Mouse (Mus musculus) urinary bladder, postnatal 0 days (tissue): Measurements from ENCODE around the gene Dbndd1. TPM values are rescaled to one million over a fixed set of nuclear protein-coding genes. Genes with fewer than 3 reads are reported as not detected.

Source experiments
- polyA plus RNA-seq: library from polyadenylated mRNA; unstranded; fragments of >200 nt; fragmentation: Nextera tagmentation; extraction: Ambion mirVana; gene quantifications from 2 replicates; pipeline ENCODE4 v1.2.1, GENCODE M21; 2015

Dbndd1 gene
- polyA plus RNA-seq: 0.29 and 0.33 TPM in 2 replicates

GRCm38 (mm10) chr8:123514781-123515539 lies at the start of gene Dbndd1:
Gene Dbndd1 (minus strand): TSS chr8:123515463.

GRCm38 (mm10) chr8:123518667-123519066 lies 3.4 kb upstream of the Dbndd1 start, which contains the start of gene Gas8:
Gene Gas8 (plus strand): TSS chr8:123518834.

GRCm38 (mm10) chr8:123477737-123478258 lies 37.5 kb downstream of the Dbndd1 start, which contains the start of gene Afg3l1:
Gene Afg3l1 (plus strand): TSS chr8:123477903.

Other genes with a start within 250 kb of the Dbndd1 start
- gene Fanca, start 196.9 kb downstream of the Dbndd1 start, polyA plus RNA-seq: 11.2 and 14.2 TPM in 2 replicates
- 2.3 and 2.7 TPM in 2 replicates for gene Spire2, start 182.8 kb downstream of the Dbndd1 start, polyA plus RNA-seq
- 128 and 129 TPM in 2 replicates for gene Tcf25, start 141.7 kb downstream of the Dbndd1 start, polyA plus RNA-seq
- gene Mc1r, start 108.4 kb downstream of the Dbndd1 start, polyA plus RNA-seq: not detected in 2 replicates
- 1.2 and 1.3 TPM in 2 replicates for gene Tubb3, start 104.0 kb downstream of the Dbndd1 start, polyA plus RNA-seq
- 23.4 and 27.8 TPM in 2 replicates for gene Def8, start 91.9 kb downstream of the Dbndd1 start, polyA plus RNA-seq
- gene Afg3l1, start 37.6 kb downstream of the Dbndd1 start, polyA plus RNA-seq: 33.6 and 34.4 TPM in 2 replicates
- gene Gas8, start 3.4 kb upstream of the Dbndd1 start, polyA plus RNA-seq: 12.2 and 14.0 TPM in 2 replicates
- 4.6 and 5.0 TPM in 2 replicates for gene Rhou, start 138.5 kb upstream of the Dbndd1 start, polyA plus RNA-seq